Mouse (Mus musculus): ENCODE data around the gene Tent4a.

DNA sequence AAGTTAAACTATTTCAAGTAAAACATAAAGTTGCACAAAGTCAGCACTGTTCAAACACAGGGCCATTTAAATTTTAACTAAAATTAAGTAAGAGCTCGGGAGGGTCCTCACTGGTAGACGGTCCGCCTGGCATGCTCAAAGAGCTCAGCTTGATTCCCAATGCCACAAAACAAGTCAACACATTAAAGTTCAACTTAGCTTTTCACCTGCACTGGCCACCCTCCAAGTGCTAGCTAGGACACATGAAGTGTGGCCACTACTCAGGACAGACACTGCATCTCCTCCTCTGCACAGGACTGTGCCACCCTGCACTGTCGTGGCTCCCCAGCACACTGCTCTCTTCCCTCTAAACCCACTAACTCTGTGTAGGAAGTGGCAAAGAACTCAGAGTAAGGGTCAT lies 8.6 kb downstream of the Tent4a start:
- TF ChIP-seq CTCF (IDR thresholded peaks at IDR 0.05; ENCODE audit: extremely low read depth, insufficient read depth, insufficient read length, insufficient replicate concordance) (no peak), POLR2A (IDR thresholded peaks at IDR 0.05; ENCODE audit: low read depth, low read length) (no peak)
